Mouse (Mus musculus) forebrain, embryonic 11.5 days (tissue): ENCODE measurements at regions not wholly inside any gene's neighbourhood (a gene's known extent, or its start where the extent isn't known, plus 50 kb on each side); places are given as distances from the start of the nearest gene placed in this dataset.

Experiments
- ATAC-seq: fragments of 200-750 bp; cut with Nextera tagmentation; replicated peaks from 2 replicates; pipeline ENCODE4 v1.8.0; 2017; ENCODE audit warnings: moderate TSS enrichment; ENCODE audit not compliant: low FRiP score
- DNase-seq: peaks from one replicate; pipeline ENCODE4 v3.0.0-alpha.2; 2017; ENCODE audit warnings: low spot score
- H3K27ac ChIP-seq: fragments of 300-500 bp; sonication (generic); 2 replicates; pipeline ENCODE4 v1.5.1; 2014; ENCODE audit warnings: low read depth, low read length
- H3K27me3 ChIP-seq: fragments of 300-500 bp; sonication (generic); 2 replicates; pipeline ENCODE4 v1.6.1; 2014; ENCODE audit warnings: mild to moderate bottlenecking, low read length, mixed read lengths; ENCODE audit not compliant: control insufficient read depth, insufficient read depth
- H3K36me3 ChIP-seq: fragments of 300-500 bp; sonication (generic); 2 replicates; pipeline ENCODE4 v1.6.1; 2014; ENCODE audit warnings: mild to moderate bottlenecking, low read length, moderate library complexity, mixed read lengths; ENCODE audit not compliant: control insufficient read depth, insufficient read depth
- H3K4me1 ChIP-seq: fragments of 300-500 bp; sonication (generic); replicated peaks from 2 replicates; pipeline ENCODE4 v1.6.1; 2014; ENCODE audit warnings: low read length, mixed read lengths; ENCODE audit not compliant: control insufficient read depth, insufficient read depth
- H3K4me2 ChIP-seq: fragments of 300-500 bp; sonication (generic); 2 replicates; pipeline ENCODE4 v1.6.1; 2014; ENCODE audit warnings: low read depth, mild to moderate bottlenecking, low read length, moderate library complexity, mixed read lengths; ENCODE audit not compliant: severe bottlenecking
- H3K4me3 ChIP-seq: fragments of 300-500 bp; sonication (generic); 2 replicates; pipeline ENCODE4 v1.5.1; 2014; ENCODE audit warnings: low read depth, low read length
- H3K9ac ChIP-seq: fragments of 300-500 bp; sonication (generic); 2 replicates; pipeline ENCODE4 v1.6.1; 2014; ENCODE audit warnings: low read length
- H3K9me3 ChIP-seq: fragments of 300-500 bp; sonication (generic); 2 replicates; pipeline ENCODE4 v1.6.1; 2016; ENCODE audit warnings: low read length, mixed read lengths; ENCODE audit not compliant: control insufficient read depth
- WGBS: fragments of 180-500 bp; shearing (Covaris S2); extraction: QIAGEN DNeasy Blood & Tissue Kit; methylation state at CpG from one replicate; pipeline ENCODE4 v1.1.7; 2014; 5-methylcytosine and 5-hydroxymethylcytosine counted together

GRCm38 (mm10) chr9:41391591-41392320 lies 230.3 kb upstream of the Ubash3b start:
- H3K27me3 ChIP-seq, result no peaks in the 10 kb centered on the region
- WGBS, result 56% methylated on average over 6 of the region's 6 CpGs
- DNase-seq, result no peak
- no peak overlapping the region for H3K9ac ChIP-seq
- H3K36me3 ChIP-seq, result no peaks in the 10 kb centered on the region
- no peak for ATAC-seq
- H3K27ac ChIP-seq, result no peak overlapping the region
- no peaks in the 10 kb centered on the region for H3K9me3 ChIP-seq
- no peak overlapping the region for H3K4me2 ChIP-seq
- peaks cover 13% of the 10 kb centered on the region for H3K4me1 ChIP-seq
- no peak overlapping the region for H3K4me3 ChIP-seq

- Histone ChIP-seq H3K36me3 (no peaks in the 10 kb centered on the region), H3K4me1 (peaks cover 30% of the 10 kb centered on the region), H3K27ac (peak overlapping the region; percentile 89), H3K4me3 (no peak overlapping the region), H3K4me2 (peak overlapping the region; percentile 36; the same call in 1 of the 2 replicates), H3K27me3 (no peaks in the 10 kb centered on the region), H3K9me3 (no peaks in the 10 kb centered on the region), H3K9ac (peak overlapping the region; percentile 40; the same call in 1 of the 2 replicates)
- 80% methylated on average over 1 of the region's 1 CpGs for WGBS
- no peak for ATAC-seq
- no peak for DNase-seq
These were observed 217.8 kb upstream of the Ubash3b start for GRCm38 (mm10) chr9:41379283-41379682.

GRCm38 (mm10) chr9:41378627-41379231 lies 217.2 kb upstream of the Ubash3b start:
- Histone ChIP-seq H3K36me3 (no peaks in the 10 kb centered on the region), H3K9ac (peak overlapping the region; percentile 40)

GRCm38 (mm10) chr9:41377701-41378626 lies 216.5 kb upstream of the Ubash3b start:
- Histone ChIP-seq H3K27ac (peak overlapping the region; percentile 89), H3K4me1 (peaks cover 30% of the 10 kb centered on the region), H3K9me3 (no peaks in the 10 kb centered on the region), H3K4me3 (peak overlapping the region; percentile 2; the same call in 1 of the 2 replicates), H3K4me2 (peak overlapping the region; percentile 42; the same call in 1 of the 2 replicates), H3K9ac (peak overlapping the region; percentile 55), H3K27me3 (no peaks in the 10 kb centered on the region), H3K36me3 (no peaks in the 10 kb centered on the region)
- peak; percentile 39 for ATAC-seq
- no peak for DNase-seq
- WGBS, result 32% methylated on average over 18 of the region's 18 CpGs

More at GRCm38 (mm10) chr9:41378627-41379231, 217.2 kb upstream of the Ubash3b start:
- Histone ChIP-seq H3K4me2 (peak overlapping the region; percentile 36; the same call in 1 of the 2 replicates), H3K9me3 (no peaks in the 10 kb centered on the region), H3K4me3 (no peak overlapping the region; the same call in 1 of the 2 replicates), H3K27me3 (no peaks in the 10 kb centered on the region), H3K4me1 (peaks cover 30% of the 10 kb centered on the region), H3K27ac (peak overlapping the region; percentile 89)
- WGBS, result 8% methylated on average over 10 of the region's 10 CpGs
- DNase-seq (peak; percentile 68), ATAC-seq (peak; percentile 68)

GRCm38 (mm10) chr9:41376948-41377700 lies 215.6 kb upstream of the Ubash3b start:
- Histone ChIP-seq H3K36me3 (no peaks in the 10 kb centered on the region), H3K27ac (peak overlapping the region; percentile 89), H3K4me2 (peak overlapping the region; percentile 58), H3K27me3 (no peaks in the 10 kb centered on the region), H3K4me1 (peaks cover 30% of the 10 kb centered on the region), H3K9me3 (no peaks in the 10 kb centered on the region), H3K4me3 (peak overlapping the region; percentile 2; the same call in 1 of the 2 replicates), H3K9ac (peak overlapping the region; percentile 71)
- ATAC-seq (no peak), DNase-seq (no peak)
- WGBS, result 31% methylated on average over 8 of the region's 8 CpGs

GRCm38 (mm10) chr9:41375984-41376651 lies 214.6 kb upstream of the Ubash3b start:
- 0 out of 2 replicates have a peak, but pooled peaks have one; percentile 13 for ATAC-seq
- Histone ChIP-seq H3K4me3 (peak overlapping the region; percentile 26), H3K4me2 (peak overlapping the region; percentile 58), H3K27ac (peak overlapping the region; percentile 79), H3K27me3 (no peaks in the 10 kb centered on the region), H3K9me3 (no peaks in the 10 kb centered on the region), H3K9ac (peak overlapping the region; percentile 71), H3K36me3 (no peaks in the 10 kb centered on the region), H3K4me1 (peaks cover 30% of the 10 kb centered on the region)
- peak; percentile 59 for DNase-seq
- 8% methylated on average over 24 of the region's 24 CpGs for WGBS

- H3K4me3 ChIP-seq, result no peak overlapping the region
- WGBS, result 38% methylated on average over 14 of the region's 14 CpGs
- no peaks in the 10 kb centered on the region for H3K9me3 ChIP-seq
- H3K36me3 ChIP-seq, result no peaks in the 10 kb centered on the region
- ATAC-seq (no peak), DNase-seq (peak; percentile 56)
- no peaks in the 10 kb centered on the region for H3K27me3 ChIP-seq
- H3K9ac ChIP-seq, result peak overlapping the region; percentile 4; the same call in 1 of the 2 replicates
- H3K4me1 ChIP-seq, result peaks cover 30% of the 10 kb centered on the region
- H3K27ac ChIP-seq, result peak overlapping the region; percentile 58; the same call in 1 of the 2 replicates
- H3K4me2 ChIP-seq, result no peak overlapping the region
These were observed 213.3 kb upstream of the Ubash3b start for GRCm38 (mm10) chr9:41374591-41375481.
